Mouse (Mus musculus): ENCODE results near the gene Bex2. TPM values are rescaled to one million over a fixed set of nuclear protein-coding genes. Genes with fewer than 3 reads are reported as not detected.

Bex2 gene
- total RNA-seq (2023): not detected

DNA sequence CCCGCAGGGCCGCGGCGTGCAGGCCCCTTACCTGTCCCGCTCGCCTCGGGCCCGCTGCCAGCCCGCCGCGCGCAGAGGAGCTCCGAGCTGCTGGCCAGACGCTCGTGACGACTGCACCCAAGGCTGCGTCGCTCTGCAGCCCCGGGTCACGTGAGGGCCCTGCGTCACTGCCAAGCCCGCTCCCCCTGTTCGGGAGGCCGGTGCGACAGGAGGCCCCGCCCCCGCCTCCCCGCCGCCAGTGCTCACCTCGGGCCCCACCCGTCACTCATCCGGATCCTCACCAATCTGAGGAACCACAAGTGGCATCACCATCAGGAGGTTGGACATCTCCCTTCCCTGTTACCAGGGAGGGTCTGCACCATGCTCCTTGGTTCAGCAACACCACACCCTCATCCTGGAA, at the start of gene Bex2:
Bex2 (minus strand) TSS at position 217 of the 400 bp plus-strand sequence.

GRCm38 (mm10) chrX:136085155-136085554, 17.1 kb upstream of the Bex2 start, which contains the start of gene Nxf3:
TSS of gene Nxf3 (minus strand) at chrX:136085255.

DNA sequence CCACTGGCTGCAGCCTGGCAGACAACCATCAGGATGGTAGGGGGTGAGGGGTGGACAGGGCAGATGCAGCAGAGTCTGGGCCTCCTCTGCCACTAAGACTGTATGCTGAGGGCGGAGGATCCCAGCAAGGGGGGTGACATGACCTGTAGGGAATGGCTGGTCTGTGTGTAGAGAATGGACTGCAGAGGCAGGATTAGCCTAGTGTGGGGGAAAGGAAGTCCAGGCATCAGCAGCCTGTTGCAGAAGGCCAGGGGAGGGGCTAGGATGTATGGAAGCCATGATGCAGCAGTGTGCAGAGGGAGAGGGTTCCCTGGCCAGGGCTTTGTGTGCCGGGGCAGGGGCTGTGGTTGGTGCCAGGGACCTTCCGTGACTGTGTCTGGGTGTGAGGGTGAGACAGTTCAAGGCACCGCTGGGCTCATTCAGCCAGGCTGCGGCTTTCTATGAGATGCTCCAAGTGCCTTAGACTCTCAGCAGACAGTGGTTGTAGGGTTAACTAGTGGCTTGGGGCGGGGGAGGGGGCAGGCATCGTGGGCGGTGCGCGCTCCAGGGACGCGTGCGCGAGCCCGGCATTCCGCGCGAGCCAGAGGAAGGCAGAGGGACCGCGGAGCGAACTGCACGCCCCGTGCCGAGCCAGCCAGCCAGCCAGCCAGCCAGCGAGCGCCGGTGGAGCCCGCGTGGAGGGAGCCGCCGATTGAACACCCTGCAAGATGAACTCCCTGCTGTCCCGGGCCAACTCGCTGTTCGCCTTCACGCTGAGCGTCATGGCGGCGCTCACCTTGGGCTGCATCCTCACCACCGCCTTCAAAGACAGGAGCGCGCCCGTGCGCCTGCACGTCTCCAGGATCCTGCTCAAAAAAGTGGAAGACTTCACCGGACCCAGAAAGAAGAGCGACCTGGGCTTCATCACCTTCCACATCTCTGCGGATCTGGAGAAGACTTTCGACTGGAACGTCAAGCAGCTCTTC, 35.0 kb downstream of the Bex2 start, which contains the start of gene Arxes1:
Arxes1 (plus strand) TSS at position 569 of the 965 bp plus-strand sequence.

Other genes with a start within 250 kb of the Bex2 start
- gene Gprasp2, start 229.2 kb downstream of the Bex2 start, total RNA-seq (2023): 1 to 10 TPM in 1 of 2 experiments, not detected in 1; 1.4 TPM
- gene Arxes2, start 74.4 kb downstream of the Bex2 start, total RNA-seq (2023): not detected
- gene Arxes1, start 34.9 kb downstream of the Bex2 start, total RNA-seq (2023): not detected
- gene Nxf3, start 17.0 kb upstream of the Bex2 start, total RNA-seq (2023): not detected
- under 1 TPM; 0.86 to 1.00 TPM for gene Bex4, start 70.8 kb upstream of the Bex2 start, total RNA-seq (2023)
- gene Tceal8, start 104.1 kb upstream of the Bex2 start, total RNA-seq (2023): 1 to 10 TPM; 7.6 to 8.7 TPM
- not detected for gene Tceal5, start 135.6 kb upstream of the Bex2 start, total RNA-seq (2023)
- gene Tceal7, start 146.5 kb upstream of the Bex2 start, total RNA-seq (2023): not detected
- gene Bex1, start 147.3 kb upstream of the Bex2 start, total RNA-seq (2023): under 1 TPM in 1 of 2 experiments, not detected in 1; 0.97 TPM
- gene Tceal9, start 176.8 kb upstream of the Bex2 start, total RNA-seq (2023): 10 to 100 TPM; 25.4 to 27.6 TPM
- gene Bex3, start 202.0 kb upstream of the Bex2 start, total RNA-seq (2023): 10 to 100 TPM; 29.0 to 33.0 TPM

Data from neutrophil, adult 59 days (primary cell).